Mouse (Mus musculus) cerebellum, adult 2 months (tissue): ENCODE results near the gene Cd5.

Experiments used
- CTCF ChIP-seq: fragments of 200-500 bp; IDR thresholded peaks from 2 replicates; pipeline ENCODE4 v1.5.1; 2011; ENCODE audit warnings: low read depth, mild to moderate bottlenecking, control low read depth, low read length, moderate library complexity, borderline replicate concordance; ENCODE audit not compliant: insufficient read depth
- POLR2A ChIP-seq: fragments of 200-500 bp; IDR thresholded peaks from 2 replicates; pipeline ENCODE4 v1.6.1; 2011; ENCODE audit warnings: low read length, control low read depth, borderline replicate concordance; ENCODE audit not compliant: insufficient read depth

- TF ChIP-seq CTCF, result no peak
- no peak for TF ChIP-seq POLR2A
These were observed 6.8 kb downstream of the Cd5 start for GRCm38 (mm10) chr19:10731975-10732374.
